Mouse (Mus musculus) T-helper 17 cell (primary cell): ENCODE results near the gene 4930564D02Rik.

ENCODE experiments used
- in situ Hi-C, 2 experiments: fragments of 300-600 bp; cut with MboI, MseI; formaldehyde crosslinking; loops; 1 replicate in 1 of 2; 2 replicates in 1 of 2; pipeline ENCODE4 v1.15.1; 2025; ENCODE audit warnings: high pct_unique_total_duplicates in 2 of 2

The 4930564D02Rik gene

GRCm38 (mm10) chr3:105066544-105066943 is at the start of gene 4930564D02Rik:
Gene 4930564D02Rik (plus strand): TSS chr3:105066844.
- in situ Hi-C loops: no loop called here

- in situ Hi-C loops: no loop called here
Observed at GRCm38 (mm10) chr3:105017314-105017713, 49.3 kb upstream of the 4930564D02Rik start.

- in situ Hi-C loops: no loop called here
Observed at GRCm38 (mm10) chr3:105018085-105018782, 48.4 kb upstream of the 4930564D02Rik start.

GRCm38 (mm10) chr3:105018783-105019105 is 47.9 kb upstream of the 4930564D02Rik start:
- in situ Hi-C loops: no loop called here

- in situ Hi-C loops: no loop called here
Observed at GRCm38 (mm10) chr3:105019826-105020692, 46.6 kb upstream of the 4930564D02Rik start.

- in situ Hi-C loops: no loop called here
Observed at GRCm38 (mm10) chr3:105023371-105024005, 43.2 kb upstream of the 4930564D02Rik start.

GRCm38 (mm10) chr3:105036281-105036847 is 30.3 kb upstream of the 4930564D02Rik start:
- in situ Hi-C loops: no loop called here

GRCm38 (mm10) chr3:105037240-105037770 is 29.3 kb upstream of the 4930564D02Rik start:
- in situ Hi-C loops: no loop called here

GRCm38 (mm10) chr3:105040002-105040401 is 26.6 kb upstream of the 4930564D02Rik start:
- in situ Hi-C loops: no loop called here

- in situ Hi-C loops: no loop called here
Observed at GRCm38 (mm10) chr3:105040983-105041625, 25.5 kb upstream of the 4930564D02Rik start.

GRCm38 (mm10) chr3:105043746-105044145 is 22.9 kb upstream of the 4930564D02Rik start:
- in situ Hi-C loops: no loop called here

- in situ Hi-C loops: no loop called here
Observed at GRCm38 (mm10) chr3:105046870-105047269, 19.8 kb upstream of the 4930564D02Rik start.

GRCm38 (mm10) chr3:105047616-105048015 is 19.0 kb upstream of the 4930564D02Rik start:
- in situ Hi-C loops: no loop called here

GRCm38 (mm10) chr3:105049848-105050247 is 16.8 kb upstream of the 4930564D02Rik start:
- in situ Hi-C loops: loop anchor here in 1 of 2 experiments (5.0 to 10.0 kb wide), 2 partner anchors 58 to 265 kb away; partner anchors contain the start of genes Fam19a3, Ppm1j and Rhoc

GRCm38 (mm10) chr3:105051103-105051502 is 15.5 kb upstream of the 4930564D02Rik start:
- in situ Hi-C loops: loop anchor here in 1 of 2 experiments (5.0 to 10.0 kb wide), 2 partner anchors 59 to 266 kb away; partner anchors contain the start of genes Fam19a3, Ppm1j and Rhoc

- in situ Hi-C loops: loop anchor here in 1 of 2 experiments (5.0 to 10.0 kb wide), 2 partner anchors 60 to 268 kb away; partner anchors contain the start of genes Fam19a3, Ppm1j and Rhoc
Observed at GRCm38 (mm10) chr3:105052171-105052936, 14.3 kb upstream of the 4930564D02Rik start.

- in situ Hi-C loops: loop anchor here in 1 of 2 experiments (5.0 to 10.0 kb wide), 2 partner anchors 61 to 268 kb away; partner anchors contain the start of genes Fam19a3, Ppm1j and Rhoc
Observed at GRCm38 (mm10) chr3:105052937-105053697, 13.5 kb upstream of the 4930564D02Rik start, which contains the start of gene Cttnbp2nl. Gene Cttnbp2nl (minus strand): TSS chr3:105053146.

- in situ Hi-C loops: loop anchor here in 1 of 2 experiments (5.0 to 10.0 kb wide), 2 partner anchors 61 to 269 kb away; partner anchors contain the start of genes Fam19a3, Ppm1j and Rhoc
Observed at GRCm38 (mm10) chr3:105053698-105054001, 13.0 kb upstream of the 4930564D02Rik start.

GRCm38 (mm10) chr3:105054952-105055351 is 11.7 kb upstream of the 4930564D02Rik start:
- in situ Hi-C loops: loop anchor here in 1 of 2 experiments (5.0 to 10.0 kb wide), 2 partner anchors 63 to 270 kb away; partner anchors contain the start of genes Fam19a3, Ppm1j and Rhoc
